Mouse (Mus musculus) erythroblast, embryonic 14.5 days (primary cell): ENCODE results near the gene Tcp10c.
"Not testable (repeated sequence)": the region's sequence is repeated elsewhere in the genome, so short reads cannot be mapped to it uniquely, and the experiment has no call there.

Source experiments
- GATA1 ChIP-seq: IDR thresholded peaks from 2 replicates; pipeline ENCODE4 v1.6.1; 2012; ENCODE audit warnings: low read length, inconsistent platforms, mixed read lengths
- TAL1 ChIP-seq: IDR thresholded peaks from 3 replicates; pipeline ENCODE4 v1.6.1; 2012; ENCODE audit warnings: low read length, inconsistent platforms, mixed read lengths

GRCm38 (mm10) chr17:13332496-13332895 lies 21.9 kb upstream of the Tcp10c start:
- TF ChIP-seq GATA1, TAL1: not testable (repeated sequence)
